Mouse (Mus musculus): ENCODE data around the gene Mrpl12. TPM values are rescaled to one million over a fixed set of nuclear protein-coding genes. Genes with fewer than 3 reads are reported as not detected.

Gene Mrpl12
- polyA plus RNA-seq, 1 experiment from 2014 or later = 133 TPM

DNA sequence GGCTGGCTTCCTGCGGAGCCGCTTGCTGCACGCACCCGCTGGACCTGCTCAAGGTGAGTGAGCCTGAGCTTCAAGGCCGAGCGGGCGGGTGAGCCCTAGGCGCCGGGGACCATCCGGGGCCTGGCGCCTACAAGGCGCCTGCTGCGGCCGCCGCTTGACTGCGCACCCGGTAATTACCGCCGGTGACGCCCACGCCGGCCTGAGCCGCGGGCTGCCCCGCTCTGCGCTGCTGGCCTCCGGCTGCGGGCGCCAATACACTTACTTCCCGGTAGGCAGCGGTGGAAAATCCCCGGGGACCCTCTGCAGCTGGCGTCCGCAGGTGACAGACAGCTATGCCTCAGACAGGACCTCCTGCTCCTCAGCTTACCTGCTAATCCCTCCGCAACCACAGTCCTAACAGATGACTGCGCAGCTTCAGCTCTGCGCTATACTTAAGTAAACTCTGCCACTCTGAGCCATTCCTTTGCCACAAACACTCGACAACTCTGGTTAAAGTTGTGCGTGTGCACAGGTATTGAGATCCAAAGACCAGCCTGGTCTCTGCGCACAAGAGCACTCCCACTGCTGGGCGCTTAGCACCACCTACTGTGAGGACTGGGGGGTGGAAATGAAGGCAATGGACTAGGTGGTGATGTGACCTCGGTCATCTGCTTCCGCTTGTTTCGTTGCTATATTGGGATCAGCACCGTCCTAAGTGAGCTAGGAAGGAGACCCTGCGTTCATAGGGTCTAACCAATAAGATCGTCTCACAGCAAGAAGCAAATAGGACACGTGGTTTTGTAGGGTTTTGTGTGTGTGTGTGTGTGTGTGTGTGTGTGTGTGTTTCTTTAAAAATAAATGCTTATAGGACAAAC, 7.8 kb downstream of the Mrpl12 start:
- H3K4me2 ChIP-seq (replicated peaks; ENCODE audit: low read depth) = peak overlapping the region; percentile 91
- TF ChIP-seq CTCF (IDR thresholded peaks at IDR 0.05; ENCODE audit: low read depth) (peak; percentile 63), EP300 (optimal IDR thresholded peaks at IDR 0.05) (no peak)
- peaks cover 24% of the 10 kb centered on the region for H3K36me3 ChIP-seq (ENCODE audit: control insufficient read depth, insufficient read depth, low read length)
- H3K9me3 ChIP-seq (ENCODE audit: control insufficient read depth, low read length) = no peaks in the 10 kb centered on the region
- ATAC-seq (ENCODE audit: low FRiP score, low TSS enrichment) = peak; percentile 11; the same call in 1 of the 2 replicates
- no peaks in the 10 kb centered on the region for H3K27me3 ChIP-seq (ENCODE audit: control insufficient read depth, insufficient read depth, low read length)
- H3K27ac ChIP-seq (replicated peaks) = peak overlapping the region; percentile 92
- peak overlapping the region; percentile 93 for H3K4me3 ChIP-seq (ENCODE audit: low read depth, low read length)
- H3K9ac ChIP-seq (ENCODE audit: low read length) = peak overlapping the region; percentile 82
- WGBS = under 1% methylated on average over 44 of the region's 48 CpGs
- peak; percentile 72 for DNase-seq (ENCODE audit: low spot score)
- peaks cover 14% of the 10 kb centered on the region for H3K4me1 ChIP-seq (replicated peaks; ENCODE audit: control insufficient read depth, insufficient read depth)

DNA sequence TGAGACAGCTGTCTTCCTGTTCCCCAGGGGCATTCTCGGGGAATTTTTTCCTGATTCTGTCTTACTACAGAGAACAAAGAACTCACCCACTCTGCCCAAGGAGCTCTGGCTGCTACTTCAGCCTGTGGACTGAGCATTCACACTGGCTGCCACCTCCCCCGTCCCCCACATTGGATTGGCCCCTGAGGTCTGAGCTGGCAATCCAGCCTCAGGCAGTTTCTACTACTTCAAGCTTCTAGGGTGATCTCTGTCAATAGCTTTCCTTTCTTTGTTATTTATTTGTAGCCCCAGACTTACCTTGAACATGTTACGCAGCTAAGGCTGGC, 8.4 kb downstream of the Mrpl12 start:
- peak overlapping the region; percentile 91 for H3K4me2 ChIP-seq (replicated peaks; ENCODE audit: low read depth)

DNA sequence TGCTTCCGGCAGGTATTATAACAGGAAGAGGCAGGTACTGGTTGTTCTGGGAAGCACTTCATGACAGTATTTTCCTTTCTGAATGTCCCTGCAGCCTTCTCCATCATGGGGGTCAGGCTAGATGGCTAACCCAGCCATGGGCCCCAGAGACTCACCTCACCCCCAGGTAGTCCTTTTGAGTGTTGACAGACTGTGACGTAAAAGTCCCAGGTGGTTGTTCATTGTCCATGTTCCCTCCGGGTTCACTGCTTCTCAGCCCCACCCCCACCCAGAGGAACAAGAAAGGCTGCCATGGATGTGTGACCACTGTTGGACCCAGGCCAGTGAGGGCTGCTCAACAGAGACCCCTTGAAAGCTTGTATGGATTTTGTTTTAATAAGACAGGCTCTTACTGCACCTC, 8.9 kb downstream of the Mrpl12 start:
- H3K4me3 ChIP-seq (ENCODE audit: low read depth, low read length) = peak overlapping the region; percentile 93
- WGBS = 39% methylated on average over 3 of the region's 3 CpGs
- H3K4me2 ChIP-seq (replicated peaks; ENCODE audit: low read depth) = peak overlapping the region; percentile 91
- DNase-seq (ENCODE audit: low spot score) = peak; percentile 46
- H3K27me3 ChIP-seq (ENCODE audit: control insufficient read depth, insufficient read depth, low read length) = no peaks in the 10 kb centered on the region
- H3K9me3 ChIP-seq (ENCODE audit: control insufficient read depth, low read length) = no peaks in the 10 kb centered on the region
- H3K27ac ChIP-seq (replicated peaks) = peak overlapping the region; percentile 92; the same call in 1 of the 2 replicates
- peaks cover 18% of the 10 kb centered on the region for H3K36me3 ChIP-seq (ENCODE audit: control insufficient read depth, insufficient read depth, low read length)
- ATAC-seq (ENCODE audit: low FRiP score, low TSS enrichment) = no peak
- TF ChIP-seq CTCF (IDR thresholded peaks at IDR 0.05; ENCODE audit: low read depth) = no peak
- no peak for TF ChIP-seq EP300 (optimal IDR thresholded peaks at IDR 0.05)
- H3K9ac ChIP-seq (ENCODE audit: low read length) = peak overlapping the region; percentile 82
- H3K4me1 ChIP-seq (replicated peaks; ENCODE audit: control insufficient read depth, insufficient read depth) = peaks cover 14% of the 10 kb centered on the region

More for the DNA sequence above, 8.4 kb downstream of the Mrpl12 start:
- ATAC-seq (ENCODE audit: low FRiP score, low TSS enrichment) (no peak), DNase-seq (ENCODE audit: low spot score) (no peak)
- H3K9me3 ChIP-seq (ENCODE audit: control insufficient read depth, low read length) = no peaks in the 10 kb centered on the region
- H3K36me3 ChIP-seq (ENCODE audit: control insufficient read depth, insufficient read depth, low read length) = peaks cover 20% of the 10 kb centered on the region
- peaks cover 14% of the 10 kb centered on the region for H3K4me1 ChIP-seq (replicated peaks; ENCODE audit: control insufficient read depth, insufficient read depth)
- no peak for TF ChIP-seq CTCF (IDR thresholded peaks at IDR 0.05; ENCODE audit: low read depth)
- no peak for TF ChIP-seq EP300 (optimal IDR thresholded peaks at IDR 0.05)
- peak overlapping the region; percentile 82 for H3K9ac ChIP-seq (ENCODE audit: low read length)
- H3K4me3 ChIP-seq (ENCODE audit: low read depth, low read length) = peak overlapping the region; percentile 93
- H3K27ac ChIP-seq (replicated peaks) = peak overlapping the region; percentile 92
- no peaks in the 10 kb centered on the region for H3K27me3 ChIP-seq (ENCODE audit: control insufficient read depth, insufficient read depth, low read length)
- WGBS = 24% methylated on average over 3 of the region's 3 CpGs

GRCm38 (mm10) chr11:120493911-120494310, 9.5 kb downstream of the Mrpl12 start:
- WGBS = 76% methylated on average over 3 of the region's 3 CpGs
- no peaks in the 10 kb centered on the region for H3K9me3 ChIP-seq (ENCODE audit: control insufficient read depth, low read length)
- DNase-seq (ENCODE audit: low spot score) (no peak), ATAC-seq (ENCODE audit: low FRiP score, low TSS enrichment) (no peak)
- H3K36me3 ChIP-seq (ENCODE audit: control insufficient read depth, insufficient read depth, low read length) = peaks cover 16% of the 10 kb centered on the region
- TF ChIP-seq CTCF (IDR thresholded peaks at IDR 0.05; ENCODE audit: low read depth) = no peak
- no peak for TF ChIP-seq EP300 (optimal IDR thresholded peaks at IDR 0.05)
- H3K9ac ChIP-seq (ENCODE audit: low read length) = no peak overlapping the region
- peak overlapping the region; percentile 91; the same call in 1 of the 2 replicates for H3K4me2 ChIP-seq (replicated peaks; ENCODE audit: low read depth)
- peaks cover 14% of the 10 kb centered on the region for H3K4me1 ChIP-seq (replicated peaks; ENCODE audit: control insufficient read depth, insufficient read depth)
- no peak overlapping the region for H3K4me3 ChIP-seq (ENCODE audit: low read depth, low read length)
- H3K27me3 ChIP-seq (ENCODE audit: control insufficient read depth, insufficient read depth, low read length) = no peaks in the 10 kb centered on the region
- H3K27ac ChIP-seq (replicated peaks) = no peak overlapping the region

GRCm38 (mm10) chr11:120497436-120497835, 13.0 kb downstream of the Mrpl12 start:
- H3K9ac ChIP-seq (ENCODE audit: low read length) = no peak overlapping the region
- no peaks in the 10 kb centered on the region for H3K9me3 ChIP-seq (ENCODE audit: control insufficient read depth, low read length)
- no peak overlapping the region for H3K4me3 ChIP-seq (ENCODE audit: low read depth, low read length)
- ATAC-seq (ENCODE audit: low FRiP score, low TSS enrichment) = no peak
- peaks cover 5% of the 10 kb centered on the region; the same call in 1 of the 2 replicates for H3K4me1 ChIP-seq (replicated peaks; ENCODE audit: control insufficient read depth, insufficient read depth)
- H3K4me2 ChIP-seq (replicated peaks; ENCODE audit: low read depth) = no peak overlapping the region
- H3K36me3 ChIP-seq (ENCODE audit: control insufficient read depth, insufficient read depth, low read length) = peaks cover 16% of the 10 kb centered on the region
- no peak for DNase-seq (ENCODE audit: low spot score)
- no peaks in the 10 kb centered on the region for H3K27me3 ChIP-seq (ENCODE audit: control insufficient read depth, insufficient read depth, low read length)
- no peak overlapping the region for H3K27ac ChIP-seq (replicated peaks)
- TF ChIP-seq EP300 (optimal IDR thresholded peaks at IDR 0.05) = no peak
- TF ChIP-seq CTCF (IDR thresholded peaks at IDR 0.05; ENCODE audit: low read depth) = no peak
- WGBS = 97% methylated on average over 3 of the region's 3 CpGs

GRCm38 (mm10) chr11:120498226-120498625, 13.8 kb downstream of the Mrpl12 start:
- no peak for TF ChIP-seq EP300 (optimal IDR thresholded peaks at IDR 0.05)
- peak overlapping the region; percentile 49; the same call in 1 of the 2 replicates for H3K27ac ChIP-seq (replicated peaks)
- no peaks in the 10 kb centered on the region for H3K27me3 ChIP-seq (ENCODE audit: control insufficient read depth, insufficient read depth, low read length)
- peaks cover 16% of the 10 kb centered on the region for H3K36me3 ChIP-seq (ENCODE audit: control insufficient read depth, insufficient read depth, low read length)
- no peak overlapping the region for H3K4me3 ChIP-seq (ENCODE audit: low read depth, low read length)
- H3K4me2 ChIP-seq (replicated peaks; ENCODE audit: low read depth) = no peak overlapping the region
- 0 out of 2 replicates have a peak, but pooled peaks cover 2% of the 10 kb centered on the region for H3K4me1 ChIP-seq (replicated peaks; ENCODE audit: control insufficient read depth, insufficient read depth)
- 85% methylated on average over 12 of the region's 12 CpGs for WGBS
- no peak overlapping the region for H3K9ac ChIP-seq (ENCODE audit: low read length)
- DNase-seq (ENCODE audit: low spot score) (peak; percentile 56), ATAC-seq (ENCODE audit: low FRiP score, low TSS enrichment) (peak; percentile 36)
- H3K9me3 ChIP-seq (ENCODE audit: control insufficient read depth, low read length) = no peaks in the 10 kb centered on the region
